Mouse (Mus musculus): ENCODE measurements around the gene Kifc3.

Gene Kifc3

DNA sequence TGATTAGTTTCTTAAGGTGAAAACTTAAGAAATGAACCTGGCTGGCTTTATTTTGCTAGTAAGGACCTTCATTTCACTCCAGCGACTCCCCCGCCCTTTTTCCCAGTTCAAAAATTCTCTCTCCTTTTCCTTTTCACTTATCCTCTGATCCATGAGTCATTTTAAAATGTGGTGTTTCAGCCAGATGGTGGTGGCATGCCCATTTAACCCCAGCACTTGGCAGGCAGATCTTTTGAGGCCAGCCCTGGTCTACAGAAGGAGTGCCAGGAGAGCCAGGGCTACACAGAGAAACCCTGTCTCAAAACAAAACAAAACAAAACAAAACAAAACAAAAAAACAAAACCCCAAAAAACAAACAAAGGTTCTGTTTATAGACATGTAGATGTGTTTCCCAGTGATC, 138.1 kb downstream of the Kifc3 start:
- DNase-seq, result no peak

DNA sequence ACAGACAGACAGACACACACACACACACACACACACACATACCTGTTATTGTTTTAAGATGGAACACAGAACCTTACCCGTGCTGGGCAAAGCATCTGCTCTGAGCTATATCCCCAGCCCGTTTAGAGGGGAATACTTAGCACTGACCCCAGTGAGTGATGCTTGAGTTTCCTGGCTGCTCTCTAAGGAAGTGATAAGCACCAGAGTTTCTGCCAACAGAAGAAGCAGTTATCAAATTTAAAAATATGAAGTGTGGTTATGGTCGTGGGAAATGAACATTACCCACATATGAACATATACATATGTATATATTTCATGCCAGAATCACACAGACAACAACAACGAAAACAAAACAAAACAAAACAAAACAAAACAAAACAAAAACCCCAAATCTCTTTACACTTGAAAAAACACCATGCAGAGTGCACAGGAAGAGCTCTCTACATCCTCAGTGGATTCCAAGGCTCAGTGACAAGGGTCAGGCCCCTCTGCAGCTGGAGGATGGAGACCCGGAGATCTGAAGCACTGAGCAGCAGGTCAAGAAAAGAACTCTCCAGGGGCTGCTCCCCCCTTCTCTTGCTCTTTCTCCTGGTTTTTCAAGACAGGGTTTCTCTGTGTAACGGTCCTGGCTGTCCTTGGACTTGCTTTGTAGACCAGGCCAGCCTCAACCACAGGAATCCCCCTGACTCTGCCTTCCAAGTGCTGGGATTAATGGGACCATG, 142.6 kb downstream of the Kifc3 start:
- DNase-seq, result no peak

DNA sequence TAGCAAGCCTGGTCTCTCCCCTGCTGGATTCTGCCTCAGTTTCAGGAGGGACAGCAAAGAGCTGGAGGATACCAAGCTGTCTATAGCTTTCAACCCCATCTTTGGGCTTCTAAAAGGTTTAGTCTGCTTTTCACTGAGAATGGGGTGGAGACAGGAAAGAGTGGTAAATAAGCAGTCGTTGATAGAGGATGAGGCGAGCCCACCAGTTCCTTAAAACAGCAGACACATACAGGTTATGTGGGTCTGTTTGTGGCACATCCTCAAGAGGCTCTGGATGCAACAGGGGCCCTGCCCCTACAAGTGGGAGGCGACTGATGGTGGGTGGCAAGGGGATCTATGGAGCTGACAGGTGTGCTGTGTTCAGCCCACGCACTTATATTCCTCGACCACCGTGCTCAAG, 144.0 kb downstream of the Kifc3 start:
- DNase-seq, result no peak

DNA sequence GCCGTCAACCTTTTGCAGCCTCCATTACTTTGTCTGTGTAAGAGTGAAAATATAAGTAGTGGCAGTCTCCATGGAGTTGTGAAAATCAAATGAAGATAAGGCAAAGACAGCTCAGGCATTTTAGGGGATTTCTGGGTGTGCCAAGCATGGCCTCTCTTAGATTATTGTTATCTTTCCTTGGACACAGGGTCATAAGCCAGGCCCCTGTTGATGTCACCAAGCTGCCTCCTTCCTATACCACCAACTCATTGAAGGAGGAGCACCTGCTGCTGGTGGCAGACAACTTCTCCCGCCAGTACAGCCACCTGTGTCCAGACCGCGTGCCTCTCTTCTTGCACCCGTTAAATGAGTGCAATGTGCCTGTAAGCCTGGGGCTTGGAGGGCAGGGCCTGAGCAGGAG, 146.2 kb downstream of the Kifc3 start:
- DNase-seq, result no peak

DNA sequence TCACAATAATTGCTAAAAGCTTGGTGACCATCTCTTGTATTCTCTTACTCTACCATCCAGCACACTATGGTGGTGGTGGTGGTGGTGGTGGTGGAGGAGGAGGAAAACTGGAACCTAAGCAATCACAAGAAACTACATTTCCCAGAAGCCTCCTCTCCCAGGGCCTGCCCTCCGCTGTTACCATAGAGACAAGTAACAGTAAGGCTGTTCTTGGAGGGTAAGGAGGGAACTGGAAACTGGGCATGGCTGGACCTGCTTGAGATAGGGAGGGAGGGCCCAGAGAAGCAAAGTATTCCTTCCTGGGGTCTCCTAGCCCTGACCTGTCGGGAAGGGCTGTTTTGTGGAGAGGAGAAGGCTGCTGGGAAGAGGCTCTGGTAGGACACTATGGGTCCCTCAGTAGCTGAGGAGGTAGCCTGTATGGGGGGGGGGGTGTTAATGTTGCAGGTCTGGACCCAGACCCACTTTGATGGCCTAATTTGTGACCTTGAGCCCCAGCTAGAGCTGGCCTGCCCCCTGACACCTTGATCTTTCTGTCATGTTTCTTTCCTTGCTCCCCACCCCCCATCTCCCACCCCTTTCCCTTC, 147.6 kb downstream of the Kifc3 start, which contains the start of gene Drc7:
TSS of gene Drc7 (plus strand) at position 177 of the 584 bp plus-strand sequence.
- no peak for DNase-seq

DNA sequence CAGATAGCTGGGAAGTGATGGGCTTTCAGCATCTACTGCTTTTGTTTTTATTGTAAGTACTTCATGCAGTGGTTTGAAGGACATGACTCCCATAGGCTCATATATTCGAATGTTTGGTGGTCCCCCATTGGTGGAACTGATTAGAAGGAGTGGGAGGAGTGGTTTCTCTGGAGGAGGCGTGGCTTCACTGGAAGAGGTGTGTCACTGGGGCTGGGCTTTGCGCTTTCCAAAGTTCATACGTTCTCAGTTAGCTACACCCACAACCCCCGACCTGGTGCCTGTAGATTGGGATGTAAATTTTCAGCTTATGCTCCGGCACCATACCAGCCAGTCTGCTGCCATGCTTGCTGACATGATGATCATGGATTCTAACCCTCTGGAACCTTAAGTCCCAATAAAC, 148.2 kb downstream of the Kifc3 start:
- no peak for DNase-seq

All from kidney, adult 11 months (tissue).